Mouse (Mus musculus) heart, embryonic 14.5 days (tissue): ENCODE data around the gene Golm1. TPM values are rescaled to one million over a fixed set of nuclear protein-coding genes. Genes with fewer than 3 reads are reported as not detected.

Source experiments
- ATAC-seq: fragments of 200-750 bp; cut with Nextera tagmentation; 2 replicates; pipeline ENCODE4 v1.8.0; 2017; ENCODE audit warnings: low read depth, moderate TSS enrichment; ENCODE audit not compliant: insufficient number of reproducible peaks, insufficient read depth, low FRiP score
- H3K27ac ChIP-seq, 2 experiments: fragments of 200-500 bp in 1 of 2; fragments of 300-500 bp in 1 of 2; sonication (generic) in 1 of 2; replicated peaks in 1 of 2; 2 replicates each; pipeline ENCODE4 v1.5.1; 2012 to 2014; ENCODE audit warnings: low read depth in 2 of 2, low read length in 2 of 2, control low read depth in 1 of 2, mild to moderate bottlenecking in 1 of 2, mixed read lengths in 1 of 2; ENCODE audit not compliant: control insufficient read depth in 1 of 2, insufficient read depth in 1 of 2
- H3K27me3 ChIP-seq: fragments of 300-500 bp; sonication (generic); 2 replicates; pipeline ENCODE4 v1.6.1; 2014; ENCODE audit warnings: mild to moderate bottlenecking, low read length, control low read depth; ENCODE audit not compliant: control insufficient read depth, insufficient read depth
- H3K36me3 ChIP-seq: fragments of 300-500 bp; sonication (generic); 2 replicates; pipeline ENCODE4 v1.6.1; 2014; ENCODE audit warnings: mild to moderate bottlenecking, control low read depth, low read length, mixed read lengths; ENCODE audit not compliant: control insufficient read depth, insufficient read depth
- H3K4me1 ChIP-seq, 2 experiments: fragments of 200-500 bp in 1 of 2; fragments of 300-500 bp in 1 of 2; sonication (generic) in 1 of 2; 2 replicates each; pipeline ENCODE4 v1.6.1; 2012 to 2014; ENCODE audit warnings: low read length in 2 of 2, control low read depth in 1 of 2, mixed read lengths in 1 of 2; ENCODE audit not compliant: control insufficient read depth in 2 of 2, insufficient read depth in 2 of 2
- H3K4me2 ChIP-seq: fragments of 300-500 bp; sonication (generic); 2 replicates; pipeline ENCODE4 v1.6.1; 2014; ENCODE audit warnings: mild to moderate bottlenecking, low read length
- H3K4me3 ChIP-seq, 2 experiments: fragments of 200-500 bp in 1 of 2; fragments of 300-500 bp in 1 of 2; sonication (generic) in 1 of 2; 2 replicates each; pipeline ENCODE4 v1.5.1; 2012 to 2014; ENCODE audit warnings: low read length in 2 of 2, mild to moderate bottlenecking in 2 of 2, control low read depth in 1 of 2, low read depth in 1 of 2, moderate library complexity in 1 of 2; ENCODE audit not compliant: control insufficient read depth in 1 of 2, insufficient read depth in 1 of 2
- H3K9ac ChIP-seq: fragments of 300-500 bp; sonication (generic); 2 replicates; pipeline ENCODE4 v1.6.1; 2014; ENCODE audit warnings: mild to moderate bottlenecking, low read length
- H3K9me3 ChIP-seq: fragments of 300-500 bp; sonication (generic); 2 replicates; pipeline ENCODE4 v1.6.1; 2016; ENCODE audit warnings: low read length, control low read depth; ENCODE audit not compliant: control insufficient read depth
- WGBS: fragments of 180-500 bp; shearing (Covaris S2); extraction: QIAGEN DNeasy Blood & Tissue Kit; methylation state at CpG from one replicate; pipeline ENCODE4 v1.1.7; 2014; 5-methylcytosine and 5-hydroxymethylcytosine counted together
- polyA plus RNA-seq: library from polyadenylated mRNA; unstranded; fragments of >200 nt; fragmentation: Nextera tagmentation; extraction: Ambion mirVana; gene quantifications from 2 replicates; pipeline ENCODE4 v1.2.1, GENCODE M21; 2014

Golm1 gene
- polyA plus RNA-seq, 1 experiment from 2014 or later: 46.6 TPM

DNA sequence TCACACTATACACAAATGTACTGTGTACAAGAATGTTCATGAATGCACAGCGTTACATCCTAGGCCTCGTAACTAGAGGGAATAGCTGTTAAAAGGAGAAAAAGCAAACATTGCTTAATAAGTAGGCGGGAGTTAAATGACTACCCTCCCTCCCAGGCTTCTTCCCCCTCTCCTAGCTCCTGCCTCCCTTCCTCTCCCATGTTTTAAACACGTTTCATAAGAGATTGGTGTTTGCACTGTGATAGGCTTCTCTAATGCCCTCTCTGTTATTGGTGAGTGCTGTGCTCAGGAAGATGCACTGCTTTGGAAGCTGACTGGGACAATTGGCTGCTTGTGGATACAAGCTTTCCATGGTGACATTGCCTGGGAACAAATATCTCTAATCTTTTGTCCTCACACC is 60.1 kb downstream of the Golm1 start:
- Histone ChIP-seq H3K27ac (no peak overlapping the region), H3K9ac (no peak overlapping the region), H3K4me3 (no peak overlapping the region), H3K4me2 (no peak overlapping the region), H3K4me1 (peaks cover 2 to 9% of the 10 kb centered on the region in 2 experiments; a peak in 1 of 4 replicates), H3K27me3 (no peaks in the 10 kb centered on the region), H3K9me3 (no peaks in the 10 kb centered on the region), H3K36me3 (peaks cover 83% of the 10 kb centered on the region)
- no peak for ATAC-seq
- 89% methylated on average over 4 of the region's 4 CpGs for WGBS

GRCm38 (mm10) chr13:59615152-59615551 is 60.5 kb downstream of the Golm1 start:
- H3K27ac ChIP-seq: no peak overlapping the region
- peaks cover 2 to 12% of the 10 kb centered on the region in 2 experiments; a peak in 2 of 4 replicates for H3K4me1 ChIP-seq
- ATAC-seq: no peak
- 94% methylated on average over 4 of the region's 4 CpGs for whole genome bisulfite sequencing
- peaks cover 80% of the 10 kb centered on the region for H3K36me3 ChIP-seq
- no peaks in the 10 kb centered on the region for H3K9me3 ChIP-seq
- no peak overlapping the region for H3K4me3 ChIP-seq
- no peak overlapping the region for H3K9ac ChIP-seq
- H3K27me3 ChIP-seq: no peaks in the 10 kb centered on the region
- no peak overlapping the region for H3K4me2 ChIP-seq

GRCm38 (mm10) chr13:59613868-59614267 is 61.7 kb downstream of the Golm1 start:
- Histone ChIP-seq H3K27me3 (no peaks in the 10 kb centered on the region), H3K9me3 (no peaks in the 10 kb centered on the region), H3K4me1 (peaks cover 4 to 19% of the 10 kb centered on the region in 2 experiments; a peak in 2 of 4 replicates), H3K4me2 (no peak overlapping the region), H3K4me3 (no peak overlapping the region), H3K9ac (no peak overlapping the region), H3K27ac (no peak overlapping the region), H3K36me3 (peaks cover 82% of the 10 kb centered on the region)
- WGBS: 51% methylated on average over 4 of the region's 4 CpGs
- no peak for ATAC-seq

DNA sequence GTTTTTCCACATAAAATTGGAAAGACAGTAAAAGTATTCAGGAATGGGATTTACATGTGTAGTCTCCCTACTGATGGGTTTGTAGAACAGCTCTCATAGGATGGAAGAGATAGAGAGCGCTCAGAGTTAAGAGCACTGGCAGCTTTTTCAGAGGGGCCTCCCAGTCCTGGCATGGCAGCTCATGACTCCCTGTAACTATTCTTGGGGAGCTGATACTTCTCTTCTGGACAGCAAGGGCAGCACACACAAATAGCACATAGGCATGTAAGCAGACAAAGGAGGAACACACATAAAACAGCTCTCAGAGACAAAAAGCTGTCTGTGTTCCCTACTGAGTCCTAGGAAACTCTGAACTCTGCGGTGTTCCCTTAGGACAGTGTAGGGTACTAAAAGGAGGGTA is 65.2 kb downstream of the Golm1 start:
- H3K9me3 ChIP-seq: no peaks in the 10 kb centered on the region
- H3K9ac ChIP-seq: peak overlapping the region; percentile 50; the same call in 1 of the 2 replicates
- WGBS: 47% methylated on average over 2 of the region's 2 CpGs
- peaks cover 92% of the 10 kb centered on the region for H3K36me3 ChIP-seq
- H3K4me3 ChIP-seq: no peak overlapping the region
- 0 out of 2 replicates have a peak overlapping the region, but pooled peaks have one; percentile 12 for H3K4me2 ChIP-seq
- ATAC-seq: peak; percentile 56; the same call in 1 of the 2 replicates
- peak overlapping the region; percentile 90 to 91 for H3K27ac ChIP-seq
- peaks cover 4 to 19% of the 10 kb centered on the region in 2 experiments; a peak in 2 of 4 replicates for H3K4me1 ChIP-seq
- no peaks in the 10 kb centered on the region for H3K27me3 ChIP-seq

GRCm38 (mm10) chr13:59609885-59610284 is 65.7 kb downstream of the Golm1 start:
- no peaks in the 10 kb centered on the region for H3K27me3 ChIP-seq
- H3K4me2 ChIP-seq: no peak overlapping the region
- H3K36me3 ChIP-seq: peaks cover 92% of the 10 kb centered on the region
- H3K4me3 ChIP-seq: no peak overlapping the region
- H3K4me1 ChIP-seq: peaks cover 4 to 19% of the 10 kb centered on the region in 2 experiments; a peak in 2 of 4 replicates
- no peak overlapping the region for H3K9ac ChIP-seq
- ATAC-seq: no peak
- no peaks in the 10 kb centered on the region for H3K9me3 ChIP-seq
- 87% methylated on average over 4 of the region's 4 CpGs for WGBS
- H3K27ac ChIP-seq: peak overlapping the region; percentile 90 to 91; a peak in 3 of 4 replicates

- Histone ChIP-seq H3K9ac (no peak overlapping the region), H3K4me3 (no peak overlapping the region), H3K27me3 (no peaks in the 10 kb centered on the region), H3K4me2 (no peak overlapping the region), H3K27ac (no peak overlapping the region), H3K9me3 (no peaks in the 10 kb centered on the region), H3K36me3 (peaks cover 95% of the 10 kb centered on the region), H3K4me1 (peaks cover 2 to 9% of the 10 kb centered on the region in 2 experiments; a peak in 2 of 4 replicates)
- 82% methylated on average over 10 of the region's 10 CpGs for WGBS
- no peak for ATAC-seq
Observed at GRCm38 (mm10) chr13:59605221-59605922, 70.2 kb downstream of the Golm1 start.

- Histone ChIP-seq H3K4me2 (no peak overlapping the region), H3K9me3 (no peaks in the 10 kb centered on the region), H3K36me3 (peaks cover 98% of the 10 kb centered on the region), H3K4me1 (0 out of 4 replicates have a peak, but pooled peaks cover 0 to under 1% of the 10 kb centered on the region in 2 experiments), H3K4me3 (no peak overlapping the region), H3K27me3 (no peaks in the 10 kb centered on the region), H3K27ac (no peak overlapping the region), H3K9ac (no peak overlapping the region)
- ATAC-seq: no peak
- WGBS: 92% methylated on average over 1 of the region's 1 CpGs
Observed at GRCm38 (mm10) chr13:59604511-59604910, 71.1 kb downstream of the Golm1 start.
